Mouse (Mus musculus) c-Kit-positive CD71-positive TER-119-positive erythroid progenitor cells, embryonic 14.5 days (primary cell): Measurements from ENCODE around the gene Ankrd49.

Experiments used
- DNase-seq: peaks from one replicate; pipeline ENCODE4 v3.0.0-alpha.2; 2013; ENCODE audit warnings: low spot score

Ankrd49 gene

DNA sequence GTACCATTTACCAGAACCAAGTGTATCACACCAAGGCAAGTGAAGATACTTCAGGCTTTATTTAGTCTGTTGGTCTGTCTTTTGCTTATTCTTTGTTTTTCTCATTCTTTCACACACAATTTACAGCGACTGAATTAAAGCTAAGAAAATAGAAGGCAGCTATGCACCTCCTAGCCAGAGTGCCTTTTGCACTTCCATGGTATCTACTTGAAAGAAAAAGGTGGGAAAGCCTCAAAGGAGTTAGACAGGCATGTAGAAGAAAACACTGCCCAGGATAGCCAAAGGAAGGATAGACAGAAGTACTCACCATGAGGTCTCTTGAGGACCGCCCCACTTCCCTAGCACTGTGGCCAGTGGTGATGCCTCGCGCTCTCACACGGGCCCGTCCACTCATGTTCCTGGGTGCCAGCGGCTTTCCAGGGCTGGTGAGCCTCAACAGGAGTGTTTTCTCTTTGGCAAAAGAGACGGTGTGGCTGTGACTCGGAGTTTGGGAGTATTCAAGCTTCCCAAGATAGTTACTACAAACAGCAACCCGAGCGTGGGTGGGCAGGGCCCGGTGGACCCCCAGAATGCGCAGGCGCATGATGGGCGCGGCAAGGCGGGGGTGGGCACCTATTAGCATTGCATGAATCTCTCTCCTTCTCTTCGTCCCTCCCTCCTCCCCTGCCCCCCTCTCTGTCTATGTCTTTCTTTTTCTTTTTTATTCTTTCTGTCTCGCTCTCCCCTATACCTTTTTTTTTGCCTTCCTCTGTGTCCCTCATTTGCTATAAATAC lies 44.3 kb downstream of the Ankrd49 start, which contains the start of gene Piwil4:
Piwil4 (minus strand) TSS at position 583 of the 774 bp plus-strand sequence.
- no peak for DNase-seq

DNA sequence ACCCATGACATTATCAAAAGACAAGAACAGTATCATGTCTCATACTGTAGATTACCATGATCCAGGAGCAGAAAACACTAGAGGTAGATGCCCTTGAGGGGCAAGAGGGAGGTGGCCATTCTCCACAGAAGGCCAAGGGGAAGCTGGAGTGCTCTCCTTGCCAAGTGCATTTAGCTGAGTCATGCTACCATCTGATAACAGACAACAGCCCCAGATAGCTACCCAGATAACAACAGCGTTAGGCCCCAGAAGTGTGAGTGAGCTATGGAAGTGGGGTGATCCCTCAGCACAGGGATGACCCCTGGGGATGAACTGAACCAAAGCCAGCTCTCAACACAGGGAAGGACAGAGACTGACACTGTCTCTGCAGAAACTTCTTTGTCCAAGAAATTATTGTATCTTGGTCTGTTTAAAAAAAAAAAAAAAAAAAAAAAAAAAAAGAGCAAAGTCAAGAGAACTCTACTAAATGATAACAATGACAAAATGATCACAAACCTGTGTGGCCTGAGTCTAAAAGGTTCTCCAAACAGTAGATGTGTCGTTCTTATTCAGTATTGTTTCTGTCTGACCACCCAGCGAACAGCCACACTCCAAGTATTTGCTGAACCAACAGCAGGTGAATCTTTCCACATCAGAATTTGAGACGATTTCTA lies 45.0 kb downstream of the Ankrd49 start:
- no peak for DNase-seq

DNA sequence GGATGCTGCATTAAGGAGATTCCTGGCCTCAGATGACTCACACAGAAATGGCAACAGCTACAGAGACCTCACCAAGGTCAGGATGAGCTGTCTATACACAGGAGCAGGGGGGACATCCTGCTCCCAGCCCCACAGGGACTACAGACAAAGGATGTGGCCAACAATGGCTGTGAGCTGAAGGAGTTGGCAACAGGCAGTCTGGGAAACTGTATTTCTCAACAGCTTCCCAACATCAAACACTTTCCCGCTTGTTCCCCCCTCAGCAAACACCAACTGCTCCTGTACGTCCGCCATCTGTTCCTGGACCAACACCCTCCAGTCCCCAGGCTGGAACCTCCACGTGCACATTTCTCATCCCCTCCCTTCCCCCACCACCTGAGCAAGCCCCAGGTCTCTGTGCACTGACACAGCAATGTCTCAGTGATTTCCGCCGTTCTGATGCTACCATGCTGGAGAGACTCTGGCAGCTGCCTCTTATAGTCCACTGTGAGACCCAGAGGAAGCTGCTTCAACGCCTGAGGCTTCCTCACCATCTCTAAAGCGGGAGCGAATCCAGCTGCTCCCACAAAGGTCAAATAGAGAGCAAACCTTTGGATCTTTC lies 53.6 kb downstream of the Ankrd49 start:
- no peak for DNase-seq
